Mouse (Mus musculus) bone marrow macrophage, adult 2 months (primary cell): ENCODE data around the gene Nkx6-1. TPM values are rescaled to one million over a fixed set of nuclear protein-coding genes. Genes with fewer than 3 reads are reported as not detected.
A peak's percentile ranks its signal among the peaks of the same experiment; 100 is the strongest.

Experiments
- H3K27ac ChIP-seq: 2 replicates; pipeline ENCODE4 v1.5.1; 2012; ENCODE audit warnings: low read depth, low read length; ENCODE audit not compliant: insufficient read depth
- H3K4me1 ChIP-seq: 2 replicates; pipeline ENCODE4 v1.6.1; 2012; ENCODE audit warnings: low read length; ENCODE audit not compliant: control insufficient read depth, insufficient read depth
- H3K4me3 ChIP-seq: 2 replicates; pipeline ENCODE4 v1.5.1; 2012; ENCODE audit warnings: mild to moderate bottlenecking, low read length, moderate library complexity; ENCODE audit not compliant: insufficient read depth
- CTCF ChIP-seq: IDR thresholded peaks from 2 replicates; pipeline ENCODE4 v1.5.1; 2012; ENCODE audit warnings: low read depth, mild to moderate bottlenecking, low read length, moderate library complexity
- POLR2A ChIP-seq: IDR thresholded peaks from 2 replicates; pipeline ENCODE4 v1.6.1; 2012; ENCODE audit warnings: mild to moderate bottlenecking, low read depth, low read length, borderline replicate concordance
- polyA plus RNA-seq: library from polyadenylated mRNA; stranded (reverse); fragments of >200 nt; gene quantifications from 2 replicates; pipeline ENCODE4 v1.2.4, GENCODE M21; 2012; ENCODE audit not compliant: missing spikeins, insufficient read depth, insufficient read length

Gene Nkx6-1
- polyA plus RNA-seq, 1 experiment, result not detected

DNA sequence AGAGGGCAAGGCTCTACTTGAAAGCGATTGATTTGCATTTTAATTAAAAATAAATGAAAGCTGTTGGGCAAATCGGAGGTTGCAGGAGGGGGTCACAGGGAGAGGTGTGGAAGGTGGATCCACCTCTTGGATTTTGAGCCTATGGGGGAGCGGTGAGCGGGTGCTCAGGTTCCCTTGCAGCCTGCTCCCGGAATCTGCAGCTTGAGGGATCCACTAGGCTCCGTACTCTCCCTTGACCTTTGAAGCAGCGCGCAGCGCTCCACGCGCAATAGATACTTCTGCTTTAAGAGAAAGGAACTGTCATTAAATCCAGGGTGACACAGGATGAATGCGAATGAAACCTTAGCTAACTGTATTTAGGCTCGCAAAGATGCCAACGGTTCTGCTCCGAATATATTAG is 3.2 kb upstream of the Nkx6-1 start:
- H3K27ac ChIP-seq, result no peak overlapping the region
- H3K4me3 ChIP-seq, result no peak overlapping the region
- TF ChIP-seq CTCF (no peak), POLR2A (no peak)
- H3K4me1 ChIP-seq, result no peaks in the 10 kb centered on the region

DNA sequence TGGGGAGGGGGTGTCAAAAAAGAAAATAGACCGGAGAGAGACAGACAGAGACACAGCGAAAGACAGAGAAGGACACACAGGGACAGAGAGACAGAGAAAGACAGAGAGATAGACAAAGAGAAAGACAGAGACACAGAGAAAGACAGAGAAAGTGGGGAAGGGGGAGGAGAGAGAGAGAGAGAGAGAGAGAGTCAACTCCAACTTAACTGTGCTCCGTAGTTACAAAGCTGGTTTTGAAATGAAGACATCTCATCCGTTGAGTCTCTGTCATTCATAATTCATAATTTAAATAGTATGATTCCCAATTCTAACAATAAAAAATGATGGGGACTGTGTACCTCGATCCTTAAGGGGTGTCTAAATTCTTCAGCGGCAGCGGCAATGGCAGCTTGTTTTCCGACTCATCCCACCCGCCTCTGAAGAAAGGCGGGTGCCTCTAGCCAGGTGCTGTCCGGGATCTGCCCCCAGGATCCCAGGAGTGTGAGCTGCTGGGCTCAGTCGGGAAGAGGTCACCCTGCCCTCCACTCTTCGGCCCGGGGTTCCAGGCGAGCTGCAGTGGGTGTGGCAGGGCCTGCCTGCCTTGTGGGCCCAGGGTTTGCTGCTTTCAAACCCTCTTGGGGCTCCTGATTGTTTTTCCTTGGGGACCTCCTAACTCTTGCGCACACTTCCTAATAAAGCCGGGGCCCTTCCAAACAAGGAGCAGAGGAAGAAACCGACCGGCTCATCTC is 2.6 kb upstream of the Nkx6-1 start:
- no peak overlapping the region for H3K4me3 ChIP-seq
- no peaks in the 10 kb centered on the region for H3K4me1 ChIP-seq
- TF ChIP-seq POLR2A, result no peak
- no peak for TF ChIP-seq CTCF
- no peak overlapping the region for H3K27ac ChIP-seq

DNA sequence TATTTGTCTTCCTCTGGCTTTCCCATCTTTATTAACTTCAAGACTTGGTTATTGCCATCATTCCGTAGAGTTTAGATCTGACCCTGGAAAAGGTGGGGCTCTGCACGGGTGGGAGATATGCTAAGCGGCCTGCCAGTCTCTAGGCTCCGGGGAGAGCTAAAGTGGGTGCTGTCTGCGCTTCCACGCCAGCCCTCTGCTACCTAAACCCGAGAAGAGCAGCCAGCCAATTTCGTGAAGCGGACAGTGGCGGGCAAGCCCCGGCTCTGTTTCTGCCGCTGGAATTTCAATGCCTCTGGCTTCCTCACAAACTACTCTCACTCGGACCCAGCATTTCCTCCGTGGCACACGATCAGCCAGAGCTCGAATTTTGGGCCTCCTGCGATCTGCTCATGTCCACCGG is 1.9 kb upstream of the Nkx6-1 start:
- no peak overlapping the region for H3K27ac ChIP-seq
- TF ChIP-seq CTCF (no peak), POLR2A (no peak)
- H3K4me1 ChIP-seq, result no peaks in the 10 kb centered on the region
- no peak overlapping the region for H3K4me3 ChIP-seq

DNA sequence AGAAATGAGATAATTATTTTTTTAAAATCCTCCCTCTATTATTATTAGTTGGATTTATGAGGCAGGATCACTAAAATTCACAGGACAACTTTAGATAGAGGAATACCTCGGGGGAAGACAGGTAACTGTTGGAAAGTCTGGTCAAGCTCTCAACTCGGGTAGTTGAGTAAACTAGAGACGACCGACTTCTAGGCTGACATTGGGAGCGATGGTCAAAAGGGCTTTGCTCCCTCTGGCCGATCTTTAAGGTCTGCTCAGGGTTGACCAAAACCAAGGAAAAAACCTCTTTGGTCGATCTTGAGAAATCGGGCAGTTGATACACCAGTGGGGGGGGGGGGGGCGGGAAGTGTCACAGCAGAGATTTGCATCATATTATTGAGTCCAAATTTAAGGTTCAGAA is 1.3 kb upstream of the Nkx6-1 start:
- no peak overlapping the region for H3K27ac ChIP-seq
- no peaks in the 10 kb centered on the region for H3K4me1 ChIP-seq
- TF ChIP-seq POLR2A (no peak), CTCF (no peak)
- H3K4me3 ChIP-seq, result no peak overlapping the region

DNA sequence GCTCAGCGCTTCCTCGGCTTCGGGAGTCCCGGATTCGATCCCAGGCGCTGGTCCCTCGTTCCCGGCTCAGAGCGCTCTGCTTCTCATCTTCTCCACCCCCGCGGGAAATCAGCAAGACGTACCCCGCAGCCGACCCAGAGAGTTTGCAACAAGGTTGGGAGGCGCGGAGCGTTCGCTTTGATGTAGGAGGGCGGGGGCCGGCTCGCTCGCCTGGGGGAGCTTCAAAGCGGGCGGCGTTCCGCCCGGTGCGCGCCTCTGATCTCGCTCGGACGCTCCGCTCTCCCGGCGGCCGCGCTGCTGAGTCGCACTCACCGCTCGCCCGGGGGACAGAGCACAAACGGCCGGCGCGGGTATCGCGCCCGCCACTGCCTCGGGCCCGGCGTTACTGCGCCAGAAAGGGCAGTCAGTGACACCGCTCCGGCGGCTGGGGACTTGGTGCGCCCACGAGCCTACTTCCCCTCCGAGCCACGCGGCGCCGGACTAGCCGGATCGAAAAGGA is 324 bp downstream of the Nkx6-1 start:
- peak overlapping the region; percentile 29 for H3K4me3 ChIP-seq
- TF ChIP-seq POLR2A (no peak), CTCF (no peak)
- H3K27ac ChIP-seq, result no peak overlapping the region
- no peaks in the 10 kb centered on the region for H3K4me1 ChIP-seq

DNA sequence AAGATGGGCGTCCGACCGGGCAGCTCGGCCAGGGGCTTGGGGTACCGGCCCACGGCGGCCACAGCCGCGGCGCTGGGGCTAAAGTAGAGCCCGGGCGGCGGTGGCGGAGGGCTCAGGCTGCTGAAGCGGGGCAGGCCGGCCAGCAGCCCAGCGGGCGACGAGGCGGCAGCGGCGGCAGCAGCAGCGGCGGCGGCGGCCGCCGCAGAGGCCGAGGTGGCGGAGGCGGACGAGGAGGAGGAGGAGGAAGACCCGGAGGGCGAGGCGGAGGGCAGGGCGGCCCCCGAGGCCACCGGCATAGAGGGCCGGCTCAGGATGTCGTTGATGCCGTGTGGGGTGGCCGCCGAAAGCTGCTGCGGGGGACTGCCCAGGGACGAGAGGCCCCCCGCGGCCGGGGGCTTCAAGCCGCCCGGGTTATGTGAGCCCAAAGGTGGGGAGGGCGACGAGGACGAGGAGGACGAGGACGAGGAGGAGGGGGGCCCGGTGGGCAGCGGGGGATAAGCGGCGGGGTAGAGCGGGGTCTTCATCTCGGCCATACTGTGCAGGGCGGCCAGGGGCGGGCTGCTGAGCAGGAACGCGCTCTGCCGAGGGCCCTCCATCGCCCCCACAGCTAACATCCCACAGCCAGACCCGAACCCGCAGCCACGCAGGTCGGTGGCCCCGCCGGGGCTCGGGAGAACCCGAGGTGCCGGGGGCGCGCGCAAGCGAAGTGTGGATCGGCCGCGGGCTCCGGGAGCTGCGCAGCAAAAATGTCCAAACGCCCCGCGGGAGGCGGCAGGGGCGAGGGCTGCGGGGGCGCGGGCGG is 974 bp downstream of the Nkx6-1 start:
- TF ChIP-seq POLR2A (no peak), CTCF (no peak)
- H3K4me3 ChIP-seq, result 0 out of 2 replicates have a peak overlapping the region, but pooled peaks have one; percentile 29
- H3K27ac ChIP-seq, result no peak overlapping the region
- H3K4me1 ChIP-seq, result no peaks in the 10 kb centered on the region

DNA sequence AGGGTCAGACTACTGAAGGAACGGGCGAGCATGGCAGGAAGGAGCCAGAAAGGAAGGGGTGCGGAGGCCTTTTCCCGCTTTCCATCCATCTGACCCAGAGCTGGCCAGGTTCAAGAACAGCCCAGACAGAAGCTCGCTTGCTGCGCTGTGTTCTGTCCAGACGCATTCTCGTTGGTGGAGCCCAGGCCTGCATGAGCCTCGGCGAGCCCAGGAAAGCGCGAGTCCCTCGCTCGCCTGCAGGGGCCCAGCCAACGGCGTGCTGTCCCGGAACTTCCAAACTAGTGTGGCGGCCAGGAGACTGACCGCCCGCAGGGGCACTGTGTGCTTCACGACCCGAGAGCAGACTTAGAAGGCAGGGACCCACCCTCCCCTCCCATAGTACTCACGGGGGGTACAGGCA is 1.6 kb downstream of the Nkx6-1 start:
- no peak overlapping the region for H3K4me3 ChIP-seq
- TF ChIP-seq CTCF, result no peak
- no peak for TF ChIP-seq POLR2A
- no peak overlapping the region for H3K27ac ChIP-seq
- no peaks in the 10 kb centered on the region for H3K4me1 ChIP-seq

DNA sequence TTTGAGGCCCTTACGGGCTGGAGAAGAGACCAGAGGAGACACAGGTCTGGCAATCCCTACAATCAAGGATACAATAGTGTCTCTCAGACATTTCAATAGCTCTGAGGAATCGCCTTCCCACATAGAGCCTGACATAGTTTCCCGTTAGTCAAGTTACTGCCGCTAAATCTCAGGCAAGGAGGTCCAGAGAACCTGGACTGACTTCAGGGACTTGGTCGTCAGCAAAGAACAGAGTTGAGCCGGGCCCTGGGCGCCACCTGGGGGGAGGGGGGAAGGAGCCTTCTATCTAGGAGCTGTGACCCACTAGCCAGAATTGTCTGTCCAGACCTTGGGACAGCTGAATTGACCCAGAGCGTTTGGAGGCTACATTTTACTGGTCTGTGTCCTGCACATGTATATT is 2.3 kb downstream of the Nkx6-1 start:
- H3K4me3 ChIP-seq, result no peak overlapping the region
- no peak for TF ChIP-seq POLR2A
- no peak for TF ChIP-seq CTCF
- no peaks in the 10 kb centered on the region for H3K4me1 ChIP-seq
- no peak overlapping the region for H3K27ac ChIP-seq

DNA sequence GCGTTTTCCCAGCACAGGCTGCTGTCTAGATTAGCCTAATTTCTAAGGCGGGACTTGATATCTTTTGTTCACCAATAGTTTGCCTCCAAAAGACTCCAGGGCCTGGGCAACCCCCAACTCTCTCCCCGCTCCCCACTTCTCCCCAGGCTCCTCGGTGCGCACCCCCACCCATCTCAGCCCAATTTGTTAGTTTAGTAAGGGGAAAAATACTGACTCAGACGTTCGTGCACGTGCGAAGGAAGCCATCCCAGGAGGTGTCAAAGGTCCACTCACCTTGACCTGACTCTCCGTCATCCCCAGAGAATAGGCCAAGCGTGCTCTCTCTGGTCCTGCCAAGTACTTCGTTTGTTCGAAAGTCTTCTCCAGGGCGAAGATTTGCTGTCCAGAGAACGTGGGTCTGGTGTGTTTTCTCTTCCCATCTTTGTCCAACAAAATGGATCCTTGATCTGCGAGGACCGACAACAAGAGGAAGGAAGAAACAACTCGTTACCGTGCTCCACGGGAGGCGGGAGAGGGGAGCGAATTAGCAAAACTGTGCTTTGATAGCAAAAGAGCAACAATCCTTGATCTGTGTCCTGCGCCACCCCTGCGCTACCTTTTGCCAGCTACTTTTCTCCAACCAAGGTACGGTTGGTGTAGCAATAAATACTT is 3.1 kb downstream of the Nkx6-1 start:
- TF ChIP-seq POLR2A (no peak), CTCF (no peak)
- Histone ChIP-seq H3K4me3 (no peak overlapping the region), H3K4me1 (no peaks in the 10 kb centered on the region), H3K27ac (no peak overlapping the region)
